ENCODE assay signal across 19 mouse cellular contexts in the genomic region with DNA sequence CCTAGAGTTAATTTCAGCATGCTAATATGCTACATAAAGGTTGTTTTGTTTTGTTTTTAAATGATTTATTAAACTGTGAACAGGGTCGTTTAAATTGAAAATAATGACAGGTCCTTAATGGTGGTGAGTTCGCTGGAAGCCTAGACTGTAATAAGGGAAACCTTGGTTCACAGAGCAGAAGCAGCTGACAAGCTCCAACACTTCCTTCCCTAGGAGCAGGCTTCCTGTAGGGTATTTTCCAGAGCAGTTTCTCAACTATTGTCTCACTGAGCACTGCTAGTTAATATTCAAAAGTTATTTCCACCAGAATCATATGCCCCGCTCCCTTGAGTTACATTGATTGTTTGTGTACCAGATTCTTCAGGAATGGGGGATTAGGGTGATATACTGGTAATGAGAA.
DNase-seq lines count a peak whose midpoint lies in the region; ATAC-seq and TF ChIP-seq lines count a peak whose summit lies in the region.
"Had no signal": no experiment of that assay in that cellular context is flagged by ENCODE, and none has a peak within 500 bp of the region (broad histone marks: within the 10 kb centered on the region; RNA-seq: fewer than 3 reads in every experiment).

No protein-coding gene starts in this region.

- peak overlapping the region; percentile 41; the same call in 1 of the 2 replicates for H3K27ac ChIP-seq in kidney, embryonic 15.5 days
- no peak overlapping the region for H3K27ac ChIP-seq in kidney, postnatal 0 days
- H3K27ac ChIP-seq: embryonic facial prominence, embryonic 10.5 days; embryonic facial prominence, embryonic 12.5 days; forebrain, embryonic 13.5 days; forebrain, embryonic 15.5 days had no signal

- no peak overlapping the region for H3K9ac ChIP-seq in kidney, embryonic 15.5 days
- H3K9ac ChIP-seq in kidney, postnatal 0 days (ENCODE audit: low read depth, low read length) = no peak overlapping the region
- H3K9ac ChIP-seq: embryonic facial prominence, embryonic 12.5 days; forebrain, embryonic 13.5 days; forebrain, embryonic 15.5 days had no signal

- H3K27me3 ChIP-seq in kidney, embryonic 15.5 days = no peaks in the 10 kb centered on the region
- no peaks in the 10 kb centered on the region for H3K27me3 ChIP-seq in kidney, postnatal 0 days (ENCODE audit: insufficient read depth, low read length)
- H3K27me3 ChIP-seq: embryonic facial prominence, embryonic 12.5 days; forebrain, embryonic 13.5 days; forebrain, embryonic 15.5 days had no signal

- H3K4me3 ChIP-seq in kidney, embryonic 15.5 days (replicated peaks) = no peak overlapping the region
- no peak overlapping the region for H3K4me3 ChIP-seq in kidney, postnatal 0 days (replicated peaks; ENCODE audit: low read depth, low read length)
- H3K4me3 ChIP-seq: embryonic facial prominence, embryonic 10.5 days; embryonic facial prominence, embryonic 12.5 days; forebrain, embryonic 13.5 days; forebrain, embryonic 15.5 days had no signal

- no peaks in the 10 kb centered on the region for H3K36me3 ChIP-seq in kidney, embryonic 15.5 days
- H3K36me3 ChIP-seq in kidney, postnatal 0 days (ENCODE audit: insufficient read depth, low read length) = no peaks in the 10 kb centered on the region
- H3K36me3 ChIP-seq: embryonic facial prominence, embryonic 10.5 days; embryonic facial prominence, embryonic 12.5 days; forebrain, embryonic 15.5 days had no signal

- H3K4me1 ChIP-seq in kidney, embryonic 15.5 days = peaks cover 5% of the 10 kb centered on the region; the same call in 1 of the 2 replicates
- H3K4me1 ChIP-seq in kidney, postnatal 0 days (replicated peaks; ENCODE audit: insufficient read depth, low read length) = no peaks in the 10 kb centered on the region
- H3K4me1 ChIP-seq: embryonic facial prominence, embryonic 12.5 days had no signal

- no peaks in the 10 kb centered on the region for H3K9me3 ChIP-seq in kidney, embryonic 15.5 days (replicated peaks)
- H3K9me3 ChIP-seq in kidney, postnatal 0 days (replicated peaks; ENCODE audit: low read length) = no peaks in the 10 kb centered on the region
- H3K9me3 ChIP-seq: embryonic facial prominence, embryonic 10.5 days; embryonic facial prominence, embryonic 12.5 days; forebrain, embryonic 13.5 days; forebrain, embryonic 15.5 days had no signal

- no peak for DNase-seq in kidney, adult 8-10 months
- peak; percentile 48 for DNase-seq in kidney, postnatal 0 days (ENCODE audit: low spot score)
- no peak for DNase-seq in kidney, adult 9 months
- no peak for DNase-seq in cerebellum, postnatal 10 days
- DNase-seq in right cerebral cortex, adult 18-20 months = no peak
- DNase-seq: adrenal gland, adult 2 months; adrenal gland, postnatal 10 days; adrenal gland, postnatal 25 days; cerebellum, adult 11 months; cerebellum, adult 18-20 months; cerebellum, adult 8-10 months; cerebellum, adult 9-11 months; cerebellum, postnatal 25 days had no signal

- 59% methylated on average over 3 of the region's 3 CpGs for WGBS in kidney, embryonic 15.5 days
- 54% methylated on average over 3 of the region's 3 CpGs for WGBS in kidney, postnatal 0 days

- no peak for ATAC-seq in kidney, embryonic 15.5 days (replicated peaks; ENCODE audit: low FRiP score)
- no peak for ATAC-seq in kidney, postnatal 0 days (replicated peaks; ENCODE audit: low FRiP score, low read depth)
- ATAC-seq in hematopoietic stem cell, adult 5-6 weeks (replicated peaks in 1 of 2; ENCODE audit: insufficient read depth in 1 of 2, low FRiP score in 2 of 2, low TSS enrichment in 1 of 2, low read depth in 1 of 2, poor library complexity in 2 of 2, severe bottlenecking in 2 of 2) = peak; percentile 57 to 70; a peak in 3 of 4 replicates
- ATAC-seq: forebrain, embryonic 13.5 days; forebrain, embryonic 15.5 days had no signal

- no peak for TF ChIP-seq CTCF in kidney, postnatal 0 days (IDR thresholded peaks at IDR 0.05; ENCODE audit: low read depth)

- H3K4me2 ChIP-seq in kidney, embryonic 15.5 days = no peak overlapping the region
- no peak overlapping the region for H3K4me2 ChIP-seq in kidney, postnatal 0 days (ENCODE audit: low read length)
- H3K4me2 ChIP-seq: embryonic facial prominence, embryonic 12.5 days; forebrain, embryonic 13.5 days; forebrain, embryonic 15.5 days had no signal

Comparison
In these comparisons a context has a peak if more than half of its experiments do, and no peak if none do; other contexts are left out.
1. ATAC-seq: peak in hematopoietic stem cell, adult 5-6 weeks (2 of 2); none in kidney, embryonic 15.5 days (single experiment) and kidney, postnatal 0 days (single experiment).